Mouse (Mus musculus) thymus, adult 18-20 months (tissue): ENCODE data around the gene Nectin4.

Source experiments
- DNase-seq, 2 experiments: peaks; one replicate each; pipeline ENCODE4 v3.0.0; 2022; ENCODE audit warnings: mixed read lengths in 2 of 2

Gene Nectin4

DNA sequence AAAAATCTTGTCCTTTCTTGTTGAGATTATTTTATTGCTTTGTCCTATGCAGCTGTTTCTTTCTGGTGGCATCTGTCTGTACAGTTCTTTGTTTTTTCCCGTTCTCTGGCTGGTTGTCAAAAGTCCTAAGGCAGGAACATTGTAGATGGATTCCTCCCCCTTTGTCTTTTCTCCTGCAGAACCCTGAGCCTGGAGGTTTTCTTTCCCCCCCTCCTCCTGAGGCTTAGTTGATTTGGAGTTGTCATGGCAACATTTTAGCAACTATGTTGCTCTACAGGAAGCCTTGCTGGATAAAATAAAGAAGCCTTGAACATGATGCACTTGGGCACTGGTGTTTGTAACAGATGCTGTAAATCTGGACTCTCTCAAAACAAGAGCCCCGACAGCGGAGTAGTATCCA, 42.5 kb downstream of the Nectin4 start:
- no peak for DNase-seq

DNA sequence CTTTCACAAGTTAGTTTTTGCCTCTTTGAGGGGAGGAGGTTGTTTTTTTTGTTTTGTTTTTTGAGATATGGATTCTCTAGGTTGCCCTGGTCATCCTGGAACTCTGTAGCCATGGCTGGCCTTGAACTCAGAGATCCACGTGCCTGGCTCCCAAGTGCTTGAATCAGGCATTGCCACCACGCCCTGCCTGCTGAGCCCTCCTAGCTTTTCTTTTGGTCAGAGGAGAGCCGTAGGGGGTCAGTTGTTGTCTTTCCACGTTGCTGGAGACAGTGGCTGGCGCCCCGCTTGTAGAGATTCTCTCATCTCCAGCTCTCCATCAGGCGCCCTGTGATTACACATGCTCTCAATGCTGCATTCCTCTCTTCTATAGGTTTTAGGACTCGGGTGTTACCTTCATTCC, 43.7 kb downstream of the Nectin4 start:
- DNase-seq: no peak

DNA sequence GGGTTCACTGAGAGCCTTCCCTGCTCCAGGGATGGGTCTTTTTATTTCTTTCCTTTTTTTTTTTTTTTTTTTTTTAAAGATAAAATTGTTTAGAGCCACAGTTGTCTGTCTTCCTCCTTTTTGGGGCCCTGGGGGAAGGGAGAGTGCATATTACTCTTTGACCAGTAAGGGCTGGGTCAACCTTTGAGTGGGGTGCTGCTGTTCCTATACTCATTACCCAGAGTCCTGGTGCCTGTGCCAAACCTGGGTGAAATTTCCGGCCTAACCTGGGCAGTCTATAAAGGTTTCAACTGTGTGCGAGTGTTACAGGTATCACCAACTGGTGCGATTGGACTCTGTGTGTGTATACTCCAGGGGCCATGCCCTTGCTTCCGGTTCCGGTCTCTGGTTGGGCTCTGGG, 48.8 kb downstream of the Nectin4 start, which contains the start of gene Tstd1:
Tstd1 (plus strand) TSS at position 213 of the 400 bp plus-strand sequence.
- DNase-seq: no peak

DNA sequence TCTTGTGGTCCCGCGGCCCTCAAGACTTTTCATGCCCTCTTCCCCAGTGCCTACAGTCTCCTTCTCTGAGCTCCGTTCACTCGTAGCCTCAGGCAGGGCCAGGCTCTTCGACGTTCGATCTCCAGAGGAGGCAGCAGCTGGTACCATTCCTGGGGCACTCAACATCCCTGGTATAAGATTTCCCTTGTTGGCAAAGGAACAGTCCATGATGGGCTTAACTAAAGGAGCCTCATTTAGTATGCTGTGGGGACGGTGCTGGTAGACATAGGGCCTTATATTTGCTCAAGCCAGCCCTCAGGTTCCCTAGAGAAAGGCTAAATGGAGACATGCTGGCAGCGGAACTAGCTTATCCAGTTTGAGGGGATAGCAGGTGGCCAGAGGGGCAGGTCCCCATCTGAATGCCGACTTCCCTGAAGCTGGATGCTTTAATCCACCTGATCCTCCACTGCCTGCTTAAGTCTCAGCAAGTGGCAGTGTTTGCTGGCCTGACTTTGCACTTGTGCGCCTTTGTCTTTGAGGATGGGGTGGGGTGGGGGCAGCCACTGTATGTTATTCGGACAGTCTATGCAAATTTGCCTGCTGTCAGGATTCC, 49.5 kb downstream of the Nectin4 start:
- no peak for DNase-seq

DNA sequence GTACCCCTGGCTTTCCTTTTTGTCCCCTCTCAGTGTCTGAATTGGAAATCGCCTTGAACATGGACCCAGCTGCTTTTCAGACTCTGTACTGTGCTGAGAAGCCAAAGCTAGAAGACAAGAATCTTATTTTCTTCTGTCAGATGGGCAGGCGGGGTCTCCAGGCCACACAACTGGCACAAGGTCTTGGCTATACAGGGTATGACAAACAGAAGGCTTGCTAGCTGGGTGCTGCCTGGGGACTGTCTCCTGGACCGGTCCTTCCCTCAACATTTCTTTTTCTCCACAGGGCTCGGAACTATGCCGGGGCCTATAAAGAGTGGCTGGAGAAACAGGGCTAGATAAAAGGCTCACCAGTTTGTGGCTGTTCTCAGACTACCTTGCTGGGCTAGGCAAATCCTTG, 50.0 kb downstream of the Nectin4 start:
- DNase-seq: no peak

DNA sequence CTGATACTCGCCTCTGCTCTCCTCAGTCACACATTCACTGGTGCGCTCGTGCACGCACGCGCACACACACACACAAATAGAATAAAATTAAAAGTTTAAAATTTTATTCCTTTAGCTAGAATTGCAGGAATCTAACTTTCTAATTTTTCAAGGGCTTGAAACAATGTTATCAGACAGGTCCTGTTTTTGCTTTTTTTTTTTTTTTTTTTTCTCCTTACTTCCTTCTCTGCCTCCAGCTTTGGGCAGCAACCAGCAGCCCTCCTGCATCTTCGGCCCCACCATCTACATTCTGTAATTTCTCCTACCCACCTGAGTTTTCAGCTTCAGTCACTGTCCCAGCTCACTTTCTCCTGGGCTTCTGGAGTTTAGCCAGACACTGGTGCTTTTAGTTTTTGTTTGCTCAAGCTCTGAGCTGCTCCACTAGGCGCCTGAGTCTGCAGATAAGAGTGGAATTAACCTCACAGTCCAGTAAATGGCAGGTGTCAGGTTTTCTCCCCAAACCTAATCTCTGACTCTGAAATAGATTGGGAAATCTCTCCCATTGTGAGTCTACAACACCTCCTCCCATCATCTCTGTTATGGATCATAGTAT, 52.7 kb downstream of the Nectin4 start:
- no peak for DNase-seq

DNA sequence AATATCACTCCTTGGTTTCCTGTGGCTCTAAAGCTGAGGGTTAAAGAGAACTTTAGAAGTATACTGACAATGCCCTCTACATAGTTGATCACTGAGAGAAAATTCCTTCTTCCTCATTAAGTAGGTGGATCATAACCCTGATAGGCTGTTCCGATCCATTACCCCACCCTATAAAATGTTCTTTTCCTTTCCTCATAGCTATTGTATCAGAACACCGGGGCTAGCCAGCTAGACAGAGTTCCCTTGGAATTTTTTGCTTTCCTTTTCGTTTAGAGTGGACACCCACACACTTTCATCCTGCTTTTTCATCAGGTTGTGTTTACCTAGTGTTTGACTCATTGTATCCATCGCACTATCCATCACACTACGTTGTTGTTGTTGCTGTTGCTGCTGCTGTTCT, 54.7 kb downstream of the Nectin4 start:
- no peak for DNase-seq

DNA sequence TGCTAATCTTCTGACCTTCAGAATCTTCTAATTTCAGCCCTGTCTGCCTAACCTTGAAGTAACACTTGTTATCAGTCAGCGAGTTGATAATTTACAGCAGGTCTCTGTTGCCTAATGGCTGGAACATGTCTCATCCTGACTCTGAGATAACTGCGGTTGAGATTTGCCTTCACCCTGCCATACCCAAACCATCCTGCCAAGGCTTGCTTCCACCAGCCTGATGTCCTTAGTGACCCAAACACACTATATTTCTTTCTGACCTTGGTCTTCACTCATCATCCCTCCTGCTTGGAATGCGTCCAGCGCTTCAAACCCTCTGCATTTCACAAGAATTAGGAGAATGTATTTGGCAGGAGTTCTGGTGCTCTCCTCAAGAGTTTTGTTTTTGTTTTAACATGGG, 55.2 kb downstream of the Nectin4 start:
- no peak for DNase-seq

DNA sequence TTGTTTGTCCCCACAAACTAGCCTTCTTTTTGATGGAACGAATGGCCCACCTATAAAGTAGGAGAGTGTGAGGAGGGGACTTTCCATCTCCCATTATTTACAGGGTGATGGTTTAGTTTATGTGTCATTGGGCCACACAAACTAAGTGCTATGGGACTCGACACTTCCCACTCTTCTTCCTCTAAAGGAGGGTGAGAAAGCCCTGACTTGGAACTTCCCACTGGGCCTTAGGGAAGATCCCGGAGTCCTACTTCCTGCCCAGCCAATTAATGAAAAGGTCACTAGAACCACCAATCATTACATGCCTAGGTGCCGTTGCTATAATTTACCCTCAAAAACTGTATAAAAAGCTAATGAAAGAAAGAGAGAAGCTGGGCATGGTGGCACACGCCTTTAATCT, 62.3 kb downstream of the Nectin4 start:
- DNase-seq: no peak

DNA sequence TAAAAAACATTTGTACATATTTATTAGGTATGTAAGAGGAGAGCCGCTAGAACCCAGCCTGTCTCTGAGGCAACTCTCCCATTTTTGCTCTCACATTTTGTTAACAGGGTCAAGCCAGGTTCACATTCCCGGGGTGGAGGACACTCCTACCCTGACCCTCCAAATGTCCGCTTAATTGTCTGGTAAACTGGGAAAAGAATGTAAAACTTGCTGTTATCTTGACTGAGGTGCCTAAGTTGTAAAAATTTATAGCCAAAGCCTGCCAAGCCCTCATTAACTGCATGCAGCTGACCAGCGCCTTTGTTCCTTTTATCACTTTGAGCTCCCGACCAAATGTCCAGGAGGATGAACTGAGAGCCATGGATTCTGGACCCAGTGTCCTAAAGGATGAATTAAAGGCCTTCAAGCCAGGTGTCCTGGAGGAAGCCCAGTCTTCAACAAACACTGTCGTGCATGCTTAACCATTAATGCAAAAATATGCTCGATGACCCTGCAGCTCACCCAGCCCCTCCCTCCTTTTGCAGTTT, 65.5 kb downstream of the Nectin4 start:
- no peak for DNase-seq

DNA sequence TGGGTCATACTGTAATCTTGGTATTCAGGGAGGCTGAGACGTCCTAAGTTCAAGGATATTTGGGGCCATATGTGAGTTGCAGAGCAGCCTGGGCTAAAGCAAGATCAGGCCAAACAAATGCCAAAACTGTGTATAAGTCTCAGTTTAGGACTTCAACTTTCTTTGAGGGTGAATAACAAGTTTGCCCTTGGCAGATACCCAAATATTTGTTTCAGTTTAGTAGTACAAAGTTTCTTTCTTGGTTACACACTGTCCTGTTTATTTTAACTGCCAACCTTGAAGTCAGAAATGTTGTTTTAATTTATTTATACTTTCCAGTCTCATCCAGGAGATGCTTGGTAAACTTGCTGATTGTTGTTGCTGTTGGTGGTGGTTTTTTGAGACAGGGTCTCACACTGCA, 66.1 kb downstream of the Nectin4 start:
- no peak for DNase-seq

DNA sequence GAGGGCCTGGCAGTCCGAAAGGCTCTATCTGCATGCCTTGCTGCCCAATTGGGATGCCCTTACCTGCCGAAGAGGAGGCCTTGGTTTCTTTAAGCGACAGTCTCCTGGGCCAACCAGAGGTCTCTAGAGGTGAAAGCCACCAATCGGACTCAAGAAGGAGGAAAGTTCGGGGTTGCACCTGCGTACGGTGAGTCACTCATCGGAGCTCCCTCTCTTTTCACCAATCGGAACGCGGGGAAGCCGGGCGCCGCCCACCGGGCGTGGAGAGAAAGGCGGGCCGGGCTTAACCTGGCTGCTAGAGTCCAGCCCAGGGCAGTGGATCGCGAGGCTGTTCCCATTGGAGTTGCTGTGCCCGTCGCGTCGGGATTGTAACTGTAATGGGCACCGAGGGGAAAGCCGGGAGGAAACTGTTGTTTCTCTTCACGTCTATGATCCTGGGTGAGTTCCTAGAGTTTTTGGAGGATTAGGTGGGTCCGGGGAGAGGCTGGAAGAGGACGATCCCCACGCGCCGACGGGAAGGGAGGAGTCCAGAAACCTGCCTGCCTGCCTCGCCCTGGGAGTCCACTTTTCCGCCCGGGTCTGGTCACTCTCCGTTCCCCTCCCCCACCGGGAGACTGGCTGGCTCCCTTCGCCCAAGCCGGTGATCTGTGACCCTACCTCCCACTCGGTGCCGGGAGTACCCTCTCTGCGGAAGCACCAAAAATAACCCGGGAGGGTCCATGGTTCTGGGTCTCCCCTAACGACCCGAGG, 67.5 kb downstream of the Nectin4 start, which contains the start of gene F11r:
F11r (plus strand) TSS at position 272 of the 750 bp plus-strand sequence.
- DNase-seq: peak; percentile 41 to 55
